15 mouse cellular contexts compared by ENCODE assay signal in genomic region chr13:75738957-75739356, GRCm38 (mm10). TPM values are rescaled to one million over a fixed set of nuclear protein-coding genes. Genes with fewer than 3 reads are reported as not detected.
A peak's percentile ranks its signal among the peaks of the same experiment; 100 is the strongest.
DNase-seq lines count a peak whose midpoint lies in the region; ATAC-seq and TF ChIP-seq lines count a peak whose summit lies in the region.
"Had no signal": no experiment of that assay in that cellular context is flagged by ENCODE, and none has a peak within 500 bp of the region (broad histone marks: within the 10 kb centered on the region; RNA-seq: fewer than 3 reads in every experiment).

No protein-coding gene starts in this region.

- no peak overlapping the region for H3K9ac ChIP-seq in lung, embryonic 16.5 days (ENCODE audit: low read length)
- peak overlapping the region; percentile 39 for H3K9ac ChIP-seq in liver, embryonic 15.5 days
- no peak overlapping the region for H3K9ac ChIP-seq in stomach, postnatal 0 days (ENCODE audit: low read length)
- no peak overlapping the region for H3K9ac ChIP-seq in hindbrain, postnatal 0 days (replicated peaks; ENCODE audit: low read length)
- H3K9ac ChIP-seq: embryonic facial prominence, embryonic 15.5 days; hindbrain, embryonic 13.5 days; neural tube, embryonic 13.5 days had no signal

- 35% methylated on average over 3 of the region's 3 CpGs for WGBS in lung, embryonic 16.5 days
- 15% methylated on average over 3 of the region's 3 CpGs for WGBS in liver, embryonic 15.5 days (ENCODE audit: insufficient replicate concordance)
- WGBS in stomach, postnatal 0 days: 48% methylated on average over 3 of the region's 3 CpGs
- 86% methylated on average over 3 of the region's 3 CpGs for WGBS in hindbrain, postnatal 0 days

- ATAC-seq in lung, embryonic 16.5 days (ENCODE audit: low read depth): 0 out of 2 replicates have a peak, but pooled peaks have one; percentile 34
- ATAC-seq in liver, embryonic 15.5 days (ENCODE audit: insufficient read depth): peak; percentile 84
- ATAC-seq in stomach, postnatal 0 days (ENCODE audit: low FRiP score, low TSS enrichment): peak; percentile 74
- no peak for ATAC-seq in hindbrain, postnatal 0 days

- intact Hi-C loops in gastrocnemius, adult 2 months (cut with DNase I): loop anchor here (2.0 kb wide), 1 partner anchor 30 kb away; no protein-coding TSS in a partner anchor

- H3K4me2 ChIP-seq in lung, embryonic 16.5 days (ENCODE audit: low read depth, low read length): no peak overlapping the region
- peak overlapping the region; percentile 61 for H3K4me2 ChIP-seq in liver, embryonic 15.5 days
- no peak overlapping the region for H3K4me2 ChIP-seq in stomach, postnatal 0 days (replicated peaks; ENCODE audit: low read depth)
- H3K4me2 ChIP-seq in hindbrain, postnatal 0 days (ENCODE audit: low read depth, low read length): no peak overlapping the region
- H3K4me2 ChIP-seq: embryonic facial prominence, embryonic 15.5 days; hindbrain, embryonic 13.5 days; neural tube, embryonic 13.5 days had no signal

- TF ChIP-seq CTCF in gastrocnemius, adult 2 months (IDR thresholded peaks at IDR 0.05): no peak
- no peak for TF ChIP-seq CTCF in stomach, postnatal 0 days (IDR thresholded peaks at IDR 0.05; ENCODE audit: low read depth)
- TF ChIP-seq CTCF in hindbrain, postnatal 0 days (IDR thresholded peaks at IDR 0.05; ENCODE audit: low read depth): no peak

- no peak overlapping the region; the same call in 1 of the 2 replicates for H3K4me3 ChIP-seq in gastrocnemius, adult 2 months
- H3K4me3 ChIP-seq in lung, embryonic 16.5 days (ENCODE audit: low read length): no peak overlapping the region
- peak overlapping the region; percentile 19; the same call in 1 of the 2 replicates for H3K4me3 ChIP-seq in liver, embryonic 15.5 days (replicated peaks)
- no peak overlapping the region for H3K4me3 ChIP-seq in stomach, postnatal 0 days (ENCODE audit: low read depth, low read length)
- H3K4me3 ChIP-seq in hindbrain, postnatal 0 days (ENCODE audit: low read length): no peak overlapping the region
- H3K4me3 ChIP-seq: embryonic facial prominence, embryonic 15.5 days; hindbrain, embryonic 13.5 days; neural tube, embryonic 13.5 days had no signal

- no peak for DNase-seq in gastrocnemius, adult 2 months
- no peak for DNase-seq in gastrocnemius, postnatal 10 days
- no peak for DNase-seq in lung, adult 18-20 months
- DNase-seq in stomach, postnatal 0 days (ENCODE audit: low spot score): no peak
- no peak for DNase-seq in testis, postnatal 10 days (ENCODE audit: low spot score)
- no peak for DNase-seq in hindbrain, postnatal 0 days (ENCODE audit: low spot score)
- DNase-seq: adrenal gland, postnatal 36 days; cerebellum, adult 2 months; right cerebral cortex, postnatal 25 days; thymus, adult 2 months had no signal

- peaks cover 16% of the 10 kb centered on the region for H3K4me1 ChIP-seq in lung, embryonic 16.5 days (replicated peaks; ENCODE audit: control insufficient read depth, insufficient read depth, low read length)
- H3K4me1 ChIP-seq in liver, embryonic 15.5 days (replicated peaks): peaks cover 90% of the 10 kb centered on the region
- peaks cover 3% of the 10 kb centered on the region for H3K4me1 ChIP-seq in stomach, postnatal 0 days (replicated peaks; ENCODE audit: control insufficient read depth, insufficient read depth)
- H3K4me1 ChIP-seq in hindbrain, postnatal 0 days (ENCODE audit: insufficient read depth, low read length): no peaks in the 10 kb centered on the region
- H3K4me1 ChIP-seq: hindbrain, embryonic 13.5 days; neural tube, embryonic 13.5 days had no signal

- H3K9me3 ChIP-seq in lung, embryonic 16.5 days (ENCODE audit: control insufficient read depth, low read length): no peaks in the 10 kb centered on the region
- no peaks in the 10 kb centered on the region for H3K9me3 ChIP-seq in liver, embryonic 15.5 days (replicated peaks)
- H3K9me3 ChIP-seq in stomach, postnatal 0 days (ENCODE audit: control insufficient read depth, low read length): no peaks in the 10 kb centered on the region
- no peaks in the 10 kb centered on the region for H3K9me3 ChIP-seq in hindbrain, postnatal 0 days (ENCODE audit: low read length)
- H3K9me3 ChIP-seq: embryonic facial prominence, embryonic 15.5 days; hindbrain, embryonic 13.5 days; neural tube, embryonic 13.5 days had no signal

- H3K36me3 ChIP-seq in lung, embryonic 16.5 days (ENCODE audit: control insufficient read depth, insufficient read depth, low read length): no peaks in the 10 kb centered on the region
- peaks cover 5% of the 10 kb centered on the region; the same call in 1 of the 2 replicates for H3K36me3 ChIP-seq in liver, embryonic 15.5 days (replicated peaks)
- H3K36me3 ChIP-seq in stomach, postnatal 0 days (ENCODE audit: control insufficient read depth, insufficient read depth, low read length): no peaks in the 10 kb centered on the region
- no peaks in the 10 kb centered on the region for H3K36me3 ChIP-seq in hindbrain, postnatal 0 days (ENCODE audit: insufficient read depth, low read length)
- H3K36me3 ChIP-seq: embryonic facial prominence, embryonic 15.5 days; hindbrain, embryonic 13.5 days; neural tube, embryonic 13.5 days had no signal

- peak overlapping the region; percentile 77 for H3K27ac ChIP-seq in gastrocnemius, adult 2 months
- no peak overlapping the region for H3K27ac ChIP-seq in lung, embryonic 16.5 days (ENCODE audit: low read length)
- peak overlapping the region; percentile 91 for H3K27ac ChIP-seq in liver, embryonic 15.5 days (replicated peaks)
- H3K27ac ChIP-seq in stomach, postnatal 0 days (replicated peaks): no peak overlapping the region
- no peak overlapping the region for H3K27ac ChIP-seq in hindbrain, postnatal 0 days
- H3K27ac ChIP-seq: embryonic facial prominence, embryonic 15.5 days; hindbrain, embryonic 13.5 days; neural tube, embryonic 13.5 days had no signal

- H3K27me3 ChIP-seq in lung, embryonic 16.5 days (ENCODE audit: control insufficient read depth, insufficient read depth, low read depth, low read length): no peaks in the 10 kb centered on the region
- no peaks in the 10 kb centered on the region for H3K27me3 ChIP-seq in liver, embryonic 15.5 days
- no peaks in the 10 kb centered on the region for H3K27me3 ChIP-seq in stomach, postnatal 0 days (ENCODE audit: control insufficient read depth, insufficient read depth, low read length)
- no peaks in the 10 kb centered on the region for H3K27me3 ChIP-seq in hindbrain, postnatal 0 days (ENCODE audit: insufficient read depth, low read length)
- H3K27me3 ChIP-seq: embryonic facial prominence, embryonic 15.5 days; hindbrain, embryonic 13.5 days; neural tube, embryonic 13.5 days had no signal

- no peak for TF ChIP-seq EP300 in stomach, postnatal 0 days (optimal IDR thresholded peaks at IDR 0.05)

RNA-seq across cellular contexts. Expression of gene Ell2, which starts 32.4 kb away (rescaled TPM):
- 10 to 100 TPM; 30.9 to 67.0 TPM for total RNA-seq in gastrocnemius, adult 2 months (2021)
- total RNA-seq in gastrocnemius, postnatal 10 days (2021): 10 to 100 TPM; 19.9 to 22.7 TPM
- polyA plus RNA-seq in lung, embryonic 16.5 days (2015; fragmentation: Nextera tagmentation; extraction: Ambion mirVana): 6.7 and 7.5 TPM in 2 replicates
- polyA plus RNA-seq in liver, embryonic 15.5 days (2015; fragmentation: Nextera tagmentation; extraction: Ambion mirVana): 34.0 and 34.2 TPM in 2 replicates
- 13.0 and 13.6 TPM in 2 replicates for polyA plus RNA-seq in stomach, postnatal 0 days (2015; fragmentation: Nextera tagmentation; extraction: Ambion mirVana)
- 2.1 and 3.1 TPM in 2 replicates for total RNA-seq in hindbrain, postnatal 0 days (2014; rRNA removed)
- polyA plus RNA-seq in hindbrain, postnatal 0 days (2015; fragmentation: Nextera tagmentation; extraction: Ambion mirVana): 2.6 and 2.7 TPM in 2 replicates

Comparison
In these comparisons a context has a peak if more than half of its experiments do, and no peak if none do; other contexts are left out.
1. H3K27ac ChIP-seq: peak in gastrocnemius, adult 2 months (single experiment) and liver, embryonic 15.5 days (single experiment); none in lung, embryonic 16.5 days (single experiment), stomach, postnatal 0 days (single experiment) and hindbrain, postnatal 0 days (single experiment).